Mouse (Mus musculus): ENCODE measurements around the gene Tmem131l.

GRCm38 (mm10) chr3:83996086-83996485 lies 43.9 kb downstream of the Tmem131l start:
- TF ChIP-seq CTCF (IDR thresholded peaks at IDR 0.05; ENCODE audit: borderline replicate concordance, extremely low read depth, insufficient read depth, insufficient read length) (no peak), POLR2A (IDR thresholded peaks at IDR 0.05; ENCODE audit: borderline replicate concordance, extremely low read depth, insufficient read depth, insufficient read length, poor library complexity, severe bottlenecking) (no peak)
